28 mouse cellular contexts compared by ENCODE assay signal in the genomic region with DNA sequence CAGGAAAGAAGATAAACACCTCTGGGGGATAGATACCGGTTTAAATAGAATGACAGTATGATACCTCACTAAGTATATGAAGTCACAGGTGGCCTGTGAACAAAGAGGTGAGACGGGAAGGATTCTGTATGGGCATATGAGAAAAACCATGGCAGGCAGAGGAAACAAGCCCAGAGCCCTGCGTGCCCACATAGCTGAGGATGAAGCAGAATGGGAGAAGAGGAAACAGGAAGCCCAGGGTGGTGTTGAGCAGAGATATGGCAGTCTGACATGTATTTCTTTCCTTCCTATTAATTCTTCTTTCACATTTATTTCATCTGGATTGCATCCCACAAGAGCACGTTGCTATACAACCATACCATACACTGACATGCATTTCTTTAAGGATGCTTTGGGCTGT. TPM values are rescaled to one million over a fixed set of nuclear protein-coding genes. Genes with fewer than 3 reads are reported as not detected.
A peak's percentile ranks its signal among the peaks of the same experiment; 100 is the strongest.
DNase-seq lines count a peak whose midpoint lies in the region; ATAC-seq and TF ChIP-seq lines count a peak whose summit lies in the region.
"Had no signal": no experiment of that assay in that cellular context is flagged by ENCODE, and none has a peak within 500 bp of the region (broad histone marks: within the 10 kb centered on the region; RNA-seq: fewer than 3 reads in every experiment).

No protein-coding gene starts in this region.

- 0 out of 2 replicates have a peak overlapping the region, but pooled peaks have one; percentile 18 for H3K4me3 ChIP-seq in heart, embryonic 10.5 days
- H3K4me3 ChIP-seq in layer of hippocampus, adult 2 months: no peak overlapping the region
- H3K4me3 ChIP-seq in heart, postnatal 0 days (ENCODE audit: low read depth, low read length): no peak overlapping the region
- no peak overlapping the region for H3K4me3 ChIP-seq in thymus, adult 2 months (ENCODE audit: control insufficient read depth, insufficient read depth, low read length)
- H3K4me3 ChIP-seq: forebrain, embryonic 13.5 days; hindbrain, embryonic 13.5 days; liver, embryonic 13.5 days; midbrain, embryonic 12.5 days; myocyte; neural tube, embryonic 12.5 days had no signal

- no peaks in the 10 kb centered on the region for H3K9me3 ChIP-seq in heart, embryonic 10.5 days
- H3K9me3 ChIP-seq in heart, postnatal 0 days (replicated peaks; ENCODE audit: control insufficient read depth, low read length): no peaks in the 10 kb centered on the region
- H3K9me3 ChIP-seq: forebrain, embryonic 13.5 days; hindbrain, embryonic 13.5 days; liver, embryonic 13.5 days; midbrain, embryonic 12.5 days; neural tube, embryonic 12.5 days had no signal

- intact Hi-C loops in heart, postnatal 25 days (cut with DNase I): no loop called here

- WGBS in heart, embryonic 10.5 days: 54% methylated on average over 4 of the region's 4 CpGs
- 22% methylated on average over 4 of the region's 4 CpGs for WGBS in heart, postnatal 0 days
- 28% methylated on average over 4 of the region's 4 CpGs for WGBS in thymus, adult 2 months

- no peak for TF ChIP-seq CTCF in layer of hippocampus, adult 2 months (conservative IDR thresholded peaks at IDR 0.05)
- no peak for TF ChIP-seq CTCF in heart, postnatal 0 days (IDR thresholded peaks at IDR 0.05; ENCODE audit: low read depth)
- TF ChIP-seq CTCF in thymus, adult 2 months (IDR thresholded peaks at IDR 0.05; ENCODE audit: borderline replicate concordance, control insufficient read depth, extremely low read depth, insufficient read depth, low read length, poor library complexity): no peak

- H3K36me3 ChIP-seq in heart, embryonic 10.5 days: peaks cover 6% of the 10 kb centered on the region; the same call in 1 of the 2 replicates
- H3K36me3 ChIP-seq in heart, postnatal 0 days (replicated peaks; ENCODE audit: control insufficient read depth, insufficient read depth, low read length): no peaks in the 10 kb centered on the region
- H3K36me3 ChIP-seq in thymus, adult 2 months (ENCODE audit: control insufficient read depth, insufficient read depth, low read length): no peaks in the 10 kb centered on the region
- H3K36me3 ChIP-seq: hindbrain, embryonic 13.5 days; liver, embryonic 13.5 days; midbrain, embryonic 12.5 days; neural tube, embryonic 12.5 days had no signal

- H3K27ac ChIP-seq in heart, embryonic 10.5 days: peak overlapping the region; percentile 56; the same call in 1 of the 2 replicates
- peak overlapping the region; percentile 40; the same call in 1 of the 2 replicates for H3K27ac ChIP-seq in layer of hippocampus, adult 2 months
- H3K27ac ChIP-seq in heart, postnatal 0 days (ENCODE audit: low read depth): peak overlapping the region; percentile 49
- no peak overlapping the region for H3K27ac ChIP-seq in thymus, adult 2 months (ENCODE audit: control insufficient read depth, insufficient read depth, low read length)
- H3K27ac ChIP-seq: forebrain, embryonic 13.5 days; hindbrain, embryonic 13.5 days; liver, embryonic 13.5 days; midbrain, embryonic 12.5 days; neural tube, embryonic 12.5 days had no signal

- no peak for TF ChIP-seq POLR2A in thymus, adult 2 months (IDR thresholded peaks at IDR 0.05; ENCODE audit: control insufficient read depth, extremely low read depth, insufficient read depth, low read length, poor library complexity)

- H3K9ac ChIP-seq in heart, postnatal 0 days (replicated peaks; ENCODE audit: low read depth, low read length): no peak overlapping the region
- H3K9ac ChIP-seq: forebrain, embryonic 13.5 days; hindbrain, embryonic 13.5 days; liver, embryonic 13.5 days; midbrain, embryonic 12.5 days; neural tube, embryonic 12.5 days had no signal

- H3K4me2 ChIP-seq in heart, postnatal 0 days (ENCODE audit: low read depth, low read length): no peak overlapping the region
- H3K4me2 ChIP-seq: forebrain, embryonic 13.5 days; hindbrain, embryonic 13.5 days; liver, embryonic 13.5 days; midbrain, embryonic 12.5 days; neural tube, embryonic 12.5 days had no signal

- peaks cover 70% of the 10 kb centered on the region for H3K4me1 ChIP-seq in heart, embryonic 10.5 days
- H3K4me1 ChIP-seq in heart, postnatal 0 days (ENCODE audit: control insufficient read depth, insufficient read depth): peaks cover 57% of the 10 kb centered on the region
- no peaks in the 10 kb centered on the region for H3K4me1 ChIP-seq in thymus, adult 2 months (replicated peaks; ENCODE audit: control insufficient read depth, insufficient read depth, low read length)
- H3K4me1 ChIP-seq: hindbrain, embryonic 13.5 days; neural tube, embryonic 12.5 days had no signal

- H3K27me3 ChIP-seq in heart, embryonic 10.5 days (ENCODE audit: insufficient read depth, poor library complexity, severe bottlenecking): no peaks in the 10 kb centered on the region
- no peaks in the 10 kb centered on the region for H3K27me3 ChIP-seq in heart, postnatal 0 days (ENCODE audit: control insufficient read depth, insufficient read depth, low read length)
- no peaks in the 10 kb centered on the region for H3K27me3 ChIP-seq in thymus, adult 2 months (ENCODE audit: control insufficient read depth, insufficient read depth, low read length)
- H3K27me3 ChIP-seq: forebrain, embryonic 13.5 days; hindbrain, embryonic 13.5 days; liver, embryonic 13.5 days; midbrain, embryonic 12.5 days; neural tube, embryonic 12.5 days had no signal

- TF ChIP-seq EP300 in heart, postnatal 0 days (IDR thresholded peaks at IDR 0.05; ENCODE audit: low read depth): no peak

- DNase-seq in heart, embryonic 10.5 days (ENCODE audit: low spot score): no peak
- no peak for DNase-seq in heart, postnatal 25 days (ENCODE audit: low spot score)
- DNase-seq in layer of hippocampus, adult 2 months (ENCODE audit: low spot score in 2 of 2): no peak
- no peak for DNase-seq in layer of hippocampus, adult 9-11 months
- peak; percentile 34 for DNase-seq in MEL-GATA-1-ER (ENCODE audit: extremely low read depth, low read depth)
- DNase-seq in heart, postnatal 0 days (ENCODE audit: low spot score): no peak
- DNase-seq in thymus, adult 2 months: no peak
- no peak for DNase-seq in adrenal gland, adult 2 months
- DNase-seq: adrenal gland, adult 8-10 months; cerebellum, postnatal 25 days; gastrocnemius, postnatal 10 days; kidney, adult 8-10 months; kidney, postnatal 14 days; left cerebral cortex, postnatal 4 days; liver, embryonic 13.5 days; lung, adult 2 months; lung, postnatal 14 days; right cerebral cortex, adult 18-20 months; right cerebral cortex, postnatal 4 days; thymus, postnatal 4 days had no signal

- ATAC-seq in heart, postnatal 0 days (ENCODE audit: insufficient read depth, low read depth): no peak
- ATAC-seq: activated CD4-positive, CD25-positive, alpha-beta regulatory T cell, adult 4 months; CD4-positive, CD25-positive, alpha-beta regulatory T cell, adult 4 months; forebrain, embryonic 13.5 days; intestine, embryonic 16.5 days had no signal

RNA-seq across cellular contexts. Expression of a gene that starts 12.9 kb away (rescaled TPM):
- polyA plus RNA-seq in heart, embryonic 10.5 days (2016; fragmentation: Nextera tagmentation; extraction: Ambion mirVana): 128 and 173 TPM in 2 replicates
- total RNA-seq in heart, postnatal 25 days (2021): 10 to 100 TPM; 50.2 to 53.3 TPM
- total RNA-seq in layer of hippocampus, adult 2 months (2021): 100 to 1,000 TPM; 125 to 129 TPM
- total RNA-seq in heart, postnatal 0 days (2014; rRNA removed; ENCODE audit: low replicate concordance): 62.1 and 78.8 TPM in 2 replicates
- polyA plus RNA-seq in heart, postnatal 0 days (2015; fragmentation: Nextera tagmentation; extraction: Ambion mirVana): 81.2 and 82.9 TPM in 2 replicates
- polyA plus RNA-seq in thymus, adult 2 months (2012; rRNA removed): 23.1 and 24.0 TPM in 2 replicates
- 10 to 100 TPM; 43.1 to 46.6 TPM for total RNA-seq in adrenal gland, adult 2 months (2021)
- 9.4 and 11.6 TPM in 2 replicates for polyA plus RNA-seq in adrenal gland, adult 2 months (2012; rRNA removed)
